Mouse (Mus musculus) mouse trophoblast stem cell (cell line): ENCODE data around the gene Ldb1.
"Not testable (repeated sequence)": the region's sequence is repeated elsewhere in the genome, so short reads cannot be mapped to it uniquely, and the experiment has no call there.

Source experiments
- in situ Hi-C, 2 experiments: fragments of 300-500 bp; cut with MseI, MboI; formaldehyde crosslinking; loops; 2 replicates in 1 of 2; 3 replicates in 1 of 2; pipeline ENCODE4 v1.15.1; 2025

Ldb1 gene

DNA sequence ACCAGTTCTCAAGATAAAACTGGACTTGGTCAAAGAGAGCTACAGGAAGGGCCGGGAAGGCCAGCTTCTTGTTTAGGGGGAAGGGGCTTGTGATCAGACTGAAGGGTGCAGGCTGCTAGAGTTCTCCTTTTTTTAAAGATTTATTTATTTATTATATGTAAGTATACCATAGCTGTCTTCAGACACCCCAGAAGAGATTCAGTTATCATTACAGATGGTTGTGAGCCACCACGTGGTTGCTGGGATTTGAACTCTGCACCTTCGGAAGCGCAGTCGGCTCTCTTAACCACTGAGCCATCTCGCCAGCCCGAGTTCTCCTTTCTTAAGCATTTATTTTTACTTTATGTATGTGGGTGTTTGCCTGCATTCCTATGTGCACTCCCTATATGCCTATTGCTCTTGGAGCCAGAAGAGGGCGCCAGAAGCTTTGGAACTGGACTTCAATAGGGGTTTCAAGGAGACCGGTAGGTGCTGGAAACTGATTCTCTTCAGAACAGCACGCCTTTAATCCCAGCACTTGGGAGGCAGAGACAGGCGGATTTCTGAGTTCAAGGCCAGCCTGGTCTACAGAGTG is 16.2 kb downstream of the Ldb1 start:
- in situ Hi-C loops: no loop called here

- in situ Hi-C loops: no loop called here
Measured at GRCm38 (mm10) chr19:46026567-46026966, 18.4 kb downstream of the Ldb1 start.

GRCm38 (mm10) chr19:46024959-46025358 is 20.1 kb downstream of the Ldb1 start:
- in situ Hi-C loops: no loop called here

DNA sequence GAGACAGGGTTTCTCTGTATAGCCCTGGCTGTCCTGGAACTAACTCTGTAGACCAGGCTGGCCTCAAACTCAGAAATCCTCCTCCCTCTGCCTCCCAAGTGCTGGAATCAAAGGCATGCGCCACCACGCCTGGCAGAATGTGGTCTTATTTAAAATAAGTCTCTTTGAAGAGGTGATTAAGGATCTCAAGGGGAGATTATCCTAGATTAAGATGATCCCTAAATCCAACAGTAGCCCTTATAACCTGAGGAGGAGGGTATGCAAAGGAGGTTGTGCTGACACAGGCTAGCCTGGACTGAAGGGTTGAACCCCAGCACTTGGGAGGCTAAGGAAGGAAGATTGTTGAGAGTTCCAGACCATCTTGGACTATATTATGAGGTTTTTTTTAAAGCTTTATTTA is 29.0 kb downstream of the Ldb1 start:
- in situ Hi-C loops: loop anchor here in 1 of 2 experiments (10.0 kb wide), 1 partner anchor 201 kb away; the partner anchor contains the start of gene Kcnip2

- in situ Hi-C loops: loop anchor here in 1 of 2 experiments (10.0 kb wide), 1 partner anchor 200 kb away; the partner anchor contains the start of gene Kcnip2
Measured at GRCm38 (mm10) chr19:46014572-46015178, 30.3 kb downstream of the Ldb1 start.

DNA sequence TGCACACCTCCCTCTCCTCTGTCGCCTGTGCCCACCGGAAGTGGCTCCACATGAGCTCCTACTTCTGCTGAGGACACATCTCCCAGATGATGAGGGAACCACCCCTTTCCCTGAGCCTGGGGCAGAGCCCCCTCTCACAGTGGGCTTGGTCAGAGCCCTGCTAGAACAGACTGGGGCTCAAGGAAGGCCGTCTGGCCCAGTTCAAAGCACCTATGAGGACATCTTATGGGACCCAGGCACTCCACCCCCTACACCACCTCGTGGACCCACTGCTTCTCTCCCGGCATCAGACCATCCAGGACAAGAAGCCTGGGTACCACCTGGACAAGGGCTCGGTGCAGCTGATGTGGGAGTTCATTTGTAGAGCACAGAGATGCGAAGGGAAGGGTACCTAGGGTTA is 39.3 kb downstream of the Ldb1 start:
- in situ Hi-C loops: no loop called here

DNA sequence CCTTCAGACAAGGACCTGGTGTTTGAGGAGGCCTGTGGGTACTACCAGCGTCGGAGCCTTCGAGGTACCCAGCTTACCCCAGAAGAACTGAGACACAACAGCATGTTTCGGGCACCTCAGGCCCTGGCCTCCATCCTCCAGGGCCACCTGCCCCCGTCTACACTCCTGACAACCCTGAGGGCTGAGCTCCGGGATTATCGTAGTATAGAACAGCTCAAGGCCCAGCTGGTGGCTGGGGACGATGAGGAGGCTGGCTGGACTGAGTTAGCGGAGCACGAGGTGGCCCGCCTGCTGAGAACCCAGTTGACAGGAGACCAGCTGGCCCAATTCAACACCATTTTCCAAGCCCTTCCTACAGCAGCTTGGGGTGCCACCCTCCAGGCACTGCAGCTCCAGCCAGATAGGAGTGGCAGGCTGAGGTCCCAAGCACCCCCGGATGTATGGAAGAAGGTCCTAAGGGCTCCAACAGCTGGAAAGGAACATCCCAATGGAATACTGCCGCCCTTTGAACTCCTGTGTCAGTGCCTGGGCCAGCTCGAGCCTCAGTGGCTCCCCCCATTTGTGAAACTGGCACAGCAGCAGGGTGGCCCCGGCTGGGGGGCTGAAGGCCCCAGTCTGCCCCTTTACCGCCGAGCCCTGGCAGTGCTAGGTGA is 40.1 kb downstream of the Ldb1 start:
- in situ Hi-C loops: no loop called here

GRCm38 (mm10) chr19:46003371-46004226 is 41.4 kb downstream of the Ldb1 start, which contains the start of gene Hps6:
TSS of gene Hps6 (plus strand) at chr19:46003508.
- in situ Hi-C loops: no loop called here

GRCm38 (mm10) chr19:46002279-46002678 is 42.7 kb downstream of the Ldb1 start:
- in situ Hi-C loops: no loop called here

GRCm38 (mm10) chr19:45999378-45999777 is 45.6 kb downstream of the Ldb1 start:
- in situ Hi-C loops: no loop called here

DNA sequence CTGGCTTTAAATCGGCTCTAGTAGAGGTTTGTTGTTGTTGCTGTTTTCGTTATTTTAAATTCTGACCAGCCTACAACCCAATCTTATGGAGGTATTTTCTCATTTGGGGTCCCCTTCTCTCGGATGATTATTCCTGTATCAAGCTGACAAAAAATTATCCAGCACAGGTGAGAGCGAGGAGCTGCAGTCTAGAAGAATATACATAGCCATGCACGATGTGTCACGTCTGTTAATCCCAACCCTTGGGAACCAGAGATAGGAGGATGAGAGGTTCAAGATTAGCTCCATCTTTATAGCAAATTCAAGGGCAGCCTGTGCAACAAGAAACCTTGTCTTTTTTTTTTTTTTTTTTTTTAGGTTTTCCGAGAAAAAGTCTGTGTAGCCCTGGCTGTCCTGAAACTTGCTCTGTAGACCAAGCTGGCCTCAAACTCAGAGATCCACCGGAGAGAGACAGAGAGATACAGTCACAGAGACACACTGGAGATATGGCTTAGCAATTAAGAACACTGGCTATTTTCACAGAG is 46.3 kb downstream of the Ldb1 start:
- in situ Hi-C loops: no loop called here

- in situ Hi-C loops: no loop called here
Measured at GRCm38 (mm10) chr19:45997785-45998693, 47.0 kb downstream of the Ldb1 start, which contains the start of gene Armh3. TSS of gene Armh3 (minus strand) at chr19:45998488.

DNA sequence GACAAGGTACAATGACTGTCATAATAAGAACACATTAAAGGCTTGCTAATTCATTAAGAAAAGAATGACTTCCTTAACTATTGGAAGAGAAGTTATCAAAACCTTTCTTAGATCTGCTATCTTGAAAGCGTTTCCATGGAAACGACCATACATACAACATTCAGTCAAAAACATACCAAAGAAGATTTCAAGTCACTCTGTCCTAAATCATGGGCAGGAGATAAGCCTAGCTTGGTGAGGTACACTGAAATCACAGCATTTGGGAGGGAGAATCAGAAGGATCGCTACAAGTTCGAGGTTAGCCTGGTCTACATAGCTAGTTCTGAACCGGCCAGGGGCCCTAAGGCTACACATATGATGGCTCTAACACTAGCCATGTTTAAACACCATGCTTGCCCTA is 47.6 kb downstream of the Ldb1 start:
- in situ Hi-C loops: no loop called here

- in situ Hi-C loops: no loop called here
Measured at GRCm38 (mm10) chr19:45993981-45994737, 50.9 kb downstream of the Ldb1 start.

GRCm38 (mm10) chr19:45993441-45993840 is 51.6 kb downstream of the Ldb1 start:
- in situ Hi-C loops: not testable (repeated sequence)

- in situ Hi-C loops: no loop called here
Measured at GRCm38 (mm10) chr19:45991171-45991570, 53.8 kb downstream of the Ldb1 start.

GRCm38 (mm10) chr19:45988238-45988637 is 56.8 kb downstream of the Ldb1 start:
- in situ Hi-C loops: no loop called here

DNA sequence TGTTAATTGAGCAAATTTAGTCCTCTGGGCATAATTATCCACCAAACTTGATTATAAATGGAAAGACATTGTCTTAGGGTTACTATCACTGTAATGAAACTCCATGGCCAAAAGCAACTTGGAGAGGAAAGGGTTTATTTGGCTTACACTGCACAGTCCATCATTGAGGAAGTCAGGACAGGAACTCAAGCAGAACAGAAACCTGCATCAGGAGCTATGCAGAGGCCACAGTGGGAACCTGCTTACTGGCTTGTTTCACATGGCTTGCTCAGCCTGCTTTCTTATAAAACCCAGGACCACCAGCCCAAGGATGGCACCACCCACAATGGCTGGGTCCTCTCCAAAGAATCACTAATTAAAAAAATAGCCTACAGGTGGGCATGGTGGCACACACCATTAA is 60.6 kb downstream of the Ldb1 start:
- in situ Hi-C loops: no loop called here
